Mouse (Mus musculus): ENCODE results near the gene Ypel3. TPM values are rescaled to one million over a fixed set of nuclear protein-coding genes. Genes with fewer than 3 reads are reported as not detected.

Gene Ypel3
- polyA plus RNA-seq, 1 experiment from 2014 or later: 89.7 TPM

GRCm38 (mm10) chr7:126754866-126755265 lies 21.9 kb upstream of the Ypel3 start:
- H3K9me3 ChIP-seq: no peaks in the 10 kb centered on the region
- H3K27ac ChIP-seq: peak overlapping the region; percentile 79
- peaks cover 18% of the 10 kb centered on the region for H3K4me1 ChIP-seq (replicated peaks)
- H3K36me3 ChIP-seq: no peaks in the 10 kb centered on the region
- WGBS: 1% methylated on average over 9 of the region's 9 CpGs
- H3K27me3 ChIP-seq (ENCODE audit: insufficient read depth, poor library complexity, severe bottlenecking): no peaks in the 10 kb centered on the region
- peak; percentile 83 for DNase-seq (ENCODE audit: low spot score)
- H3K4me3 ChIP-seq: peak overlapping the region; percentile 30

DNA sequence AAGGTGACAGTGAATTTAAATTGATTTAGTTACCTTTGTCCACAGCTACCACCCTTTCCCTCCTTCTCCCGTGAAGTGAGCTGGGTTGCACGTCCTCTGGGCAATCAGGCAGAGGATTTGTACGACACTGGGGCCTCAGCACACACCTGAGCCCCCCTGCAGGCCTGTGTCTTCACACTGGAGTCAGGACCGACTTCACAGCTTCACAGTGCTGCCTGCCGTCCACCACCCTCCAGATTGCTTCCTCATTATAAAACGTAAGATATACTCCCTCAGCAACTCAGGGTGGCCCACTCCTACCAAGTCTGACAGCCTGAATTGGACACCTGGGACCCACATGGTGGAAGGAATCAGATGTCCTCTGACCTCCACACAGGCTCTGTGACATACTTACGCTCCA lies 18.2 kb upstream of the Ypel3 start:
- Histone ChIP-seq H3K36me3 (peaks cover 24% of the 10 kb centered on the region), H3K9me3 (no peaks in the 10 kb centered on the region), H3K27ac (peak overlapping the region; percentile 95; the same call in 1 of the 2 replicates), H3K4me3 (0 out of 2 replicates have a peak overlapping the region, but pooled peaks have one; percentile 67), H3K4me1 (replicated peaks) (peaks cover 51% of the 10 kb centered on the region), H3K27me3 (ENCODE audit: insufficient read depth, poor library complexity, severe bottlenecking) (no peaks in the 10 kb centered on the region)
- DNase-seq (ENCODE audit: low spot score): no peak
- WGBS: 64% methylated on average over 7 of the region's 7 CpGs

DNA sequence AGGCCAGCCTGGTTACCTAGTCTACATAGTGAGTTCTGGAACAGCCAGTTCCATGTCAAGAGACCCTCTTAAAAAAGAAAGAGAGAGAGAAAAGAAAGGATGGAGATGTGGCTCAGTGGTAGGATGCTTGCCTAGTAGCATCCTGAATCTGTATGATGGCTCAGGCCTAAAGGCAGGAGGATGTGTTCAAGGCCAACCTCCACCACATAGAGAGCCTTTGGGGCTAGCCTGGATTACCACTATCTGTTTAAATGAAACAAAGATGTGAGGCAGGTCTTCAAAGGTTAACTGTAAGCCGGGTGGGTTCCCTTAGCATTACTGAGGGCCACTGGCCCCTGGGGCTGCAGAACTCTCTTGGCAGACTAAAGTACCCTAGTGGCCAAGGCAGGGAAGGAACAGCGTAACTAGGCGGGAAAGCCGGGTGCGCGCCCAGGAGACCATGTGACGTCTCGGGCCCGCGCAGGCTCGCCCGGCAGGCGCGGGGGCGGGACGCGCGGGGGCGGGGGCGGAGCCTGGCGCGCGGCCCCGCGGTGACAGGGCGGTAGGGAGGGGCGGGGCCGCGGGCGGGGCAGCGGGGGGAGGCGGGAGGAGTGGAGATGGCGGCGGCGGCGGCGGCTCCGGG lies 17.6 kb upstream of the Ypel3 start, which contains the start of gene Mapk3:
TSS of gene Mapk3 (plus strand) at position 552 of the 622 bp plus-strand sequence.
- 3% methylated on average over 19 of the region's 38 CpGs for WGBS
- peak; percentile 91 for DNase-seq (ENCODE audit: low spot score)
- Histone ChIP-seq H3K9me3 (no peaks in the 10 kb centered on the region), H3K27me3 (ENCODE audit: insufficient read depth, poor library complexity, severe bottlenecking) (no peaks in the 10 kb centered on the region), H3K27ac (peak within 1 kb of the TSS; percentile 95), H3K4me3 (peak within 1 kb of the TSS; percentile 67), H3K36me3 (peaks cover 30% of the 10 kb centered on the region), H3K4me1 (replicated peaks) (peaks cover 51% of the 10 kb centered on the region)

GRCm38 (mm10) chr7:126759672-126760390 lies 16.9 kb upstream of the Ypel3 start:
- H3K27ac ChIP-seq: peak overlapping the region; percentile 95
- H3K27me3 ChIP-seq (ENCODE audit: insufficient read depth, poor library complexity, severe bottlenecking): no peaks in the 10 kb centered on the region
- H3K4me1 ChIP-seq (replicated peaks): peaks cover 47% of the 10 kb centered on the region
- DNase-seq (ENCODE audit: low spot score): no peak
- under 1% methylated on average over 23 of the region's 24 CpGs for WGBS
- H3K9me3 ChIP-seq: no peaks in the 10 kb centered on the region
- peaks cover 37% of the 10 kb centered on the region for H3K36me3 ChIP-seq
- H3K4me3 ChIP-seq: peak overlapping the region; percentile 67

- 18% methylated on average over 3 of the region's 3 CpGs for WGBS
- H3K4me1 ChIP-seq (replicated peaks): peaks cover 41% of the 10 kb centered on the region
- H3K4me3 ChIP-seq: peak overlapping the region; percentile 67
- H3K27ac ChIP-seq: peak overlapping the region; percentile 95
- peaks cover 43% of the 10 kb centered on the region for H3K36me3 ChIP-seq
- H3K27me3 ChIP-seq (ENCODE audit: insufficient read depth, poor library complexity, severe bottlenecking): no peaks in the 10 kb centered on the region
- no peaks in the 10 kb centered on the region for H3K9me3 ChIP-seq
- DNase-seq (ENCODE audit: low spot score): peak; percentile 42
Observed at GRCm38 (mm10) chr7:126760391-126760802, 16.4 kb upstream of the Ypel3 start.

DNA sequence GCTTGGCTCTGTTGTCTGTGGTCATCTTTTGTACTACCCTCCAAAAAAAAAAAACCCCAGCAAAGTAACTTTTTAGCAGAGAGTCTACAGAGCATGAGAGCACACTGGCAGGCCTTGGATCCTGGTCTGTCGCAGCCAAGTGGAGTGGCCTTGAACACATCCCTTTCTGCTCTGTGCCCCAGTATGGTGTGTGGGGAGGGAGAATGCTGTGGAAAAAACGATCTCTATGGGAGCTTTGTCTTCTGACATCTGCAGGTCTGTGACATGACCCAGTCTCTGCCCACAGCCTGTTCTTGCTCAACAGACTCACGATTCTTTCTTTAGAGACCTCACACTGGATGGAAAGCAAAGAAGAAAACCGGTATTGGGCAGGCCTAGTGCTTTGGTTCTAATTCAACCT lies 15.8 kb upstream of the Ypel3 start:
- Histone ChIP-seq H3K27ac (peak overlapping the region; percentile 95), H3K36me3 (peaks cover 48% of the 10 kb centered on the region)

DNA sequence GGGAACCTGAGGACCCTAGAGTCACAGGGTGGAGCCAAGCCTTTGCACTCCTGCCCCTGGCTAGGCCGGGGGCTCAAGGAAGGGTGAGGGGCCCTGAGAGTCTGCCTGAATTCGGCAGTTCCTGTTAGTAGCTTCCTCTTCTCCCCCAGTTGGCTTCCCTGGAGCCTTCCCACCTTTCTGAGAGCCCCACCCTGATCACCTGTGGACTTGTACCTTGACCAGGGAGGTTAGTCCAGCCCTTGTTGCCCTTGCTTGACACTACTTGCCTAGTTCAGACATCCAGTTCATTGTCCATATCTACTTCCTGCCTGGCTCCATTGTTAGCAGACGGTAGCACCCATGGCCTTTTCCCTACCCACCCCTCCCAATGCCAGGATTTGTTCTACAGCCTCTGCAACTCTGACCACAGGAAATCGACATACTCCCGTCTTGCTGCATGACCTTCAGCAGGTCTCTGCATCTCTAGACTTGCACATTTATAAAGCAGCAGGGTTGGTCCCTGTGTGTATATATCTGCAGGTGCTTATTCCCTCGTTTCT lies 15.2 kb upstream of the Ypel3 start:
- WGBS: 81% methylated on average over 6 of the region's 6 CpGs
- no peak overlapping the region for H3K4me3 ChIP-seq
- H3K27ac ChIP-seq: peak overlapping the region; percentile 95; the same call in 1 of the 2 replicates

More for the DNA sequence above, 15.8 kb upstream of the Ypel3 start:
- Histone ChIP-seq H3K4me3 (peak overlapping the region; percentile 67; the same call in 1 of the 2 replicates), H3K9me3 (no peaks in the 10 kb centered on the region), H3K27me3 (ENCODE audit: insufficient read depth, poor library complexity, severe bottlenecking) (no peaks in the 10 kb centered on the region), H3K4me1 (replicated peaks) (peaks cover 41% of the 10 kb centered on the region)
- no peak for DNase-seq (ENCODE audit: low spot score)
- WGBS: 75% methylated on average over 4 of the region's 4 CpGs

GRCm38 (mm10) chr7:126762471-126763008 lies 14.2 kb upstream of the Ypel3 start:
- 76% methylated on average over 17 of the region's 17 CpGs for WGBS
- Histone ChIP-seq H3K4me1 (replicated peaks) (peaks cover 41% of the 10 kb centered on the region), H3K36me3 (peaks cover 64% of the 10 kb centered on the region), H3K27ac (peak overlapping the region; percentile 51), H3K27me3 (ENCODE audit: insufficient read depth, poor library complexity, severe bottlenecking) (no peaks in the 10 kb centered on the region), H3K4me3 (0 out of 2 replicates have a peak overlapping the region, but pooled peaks have one; percentile 3), H3K9me3 (no peaks in the 10 kb centered on the region)
- DNase-seq (ENCODE audit: low spot score): no peak

More for the DNA sequence above, 15.2 kb upstream of the Ypel3 start:
- Histone ChIP-seq H3K27me3 (ENCODE audit: insufficient read depth, poor library complexity, severe bottlenecking) (no peaks in the 10 kb centered on the region), H3K36me3 (peaks cover 55% of the 10 kb centered on the region), H3K4me1 (replicated peaks) (peaks cover 41% of the 10 kb centered on the region), H3K9me3 (no peaks in the 10 kb centered on the region)
- no peak for DNase-seq (ENCODE audit: low spot score)

DNA sequence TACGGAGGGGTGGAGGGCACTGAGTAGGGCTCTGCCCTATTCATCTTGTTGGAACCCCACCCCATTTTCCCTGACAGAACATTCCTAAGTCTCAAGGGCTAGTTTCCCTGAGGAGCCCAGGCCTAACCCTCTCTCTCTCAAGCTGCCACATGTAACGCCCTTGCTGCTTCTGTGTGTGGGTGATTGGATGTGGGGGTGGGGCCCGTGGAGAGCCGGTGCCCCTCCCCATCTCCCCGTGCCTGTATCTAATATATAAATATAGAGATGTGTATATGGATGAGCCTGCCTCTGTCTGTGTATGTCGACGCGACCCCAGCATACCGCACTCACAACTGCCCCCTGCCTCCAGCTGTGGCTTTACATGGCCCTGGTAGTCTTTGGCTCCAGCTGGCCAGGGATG lies 11.2 kb upstream of the Ypel3 start:
- Histone ChIP-seq H3K4me1 (replicated peaks) (peaks cover 26% of the 10 kb centered on the region), H3K4me3 (no peak overlapping the region), H3K27ac (no peak overlapping the region), H3K27me3 (ENCODE audit: insufficient read depth, poor library complexity, severe bottlenecking) (no peaks in the 10 kb centered on the region), H3K9me3 (no peaks in the 10 kb centered on the region), H3K36me3 (peaks cover 94% of the 10 kb centered on the region)
- 94% methylated on average over 9 of the region's 9 CpGs for whole genome bisulfite sequencing
- no peak for DNase-seq (ENCODE audit: low spot score)

DNA sequence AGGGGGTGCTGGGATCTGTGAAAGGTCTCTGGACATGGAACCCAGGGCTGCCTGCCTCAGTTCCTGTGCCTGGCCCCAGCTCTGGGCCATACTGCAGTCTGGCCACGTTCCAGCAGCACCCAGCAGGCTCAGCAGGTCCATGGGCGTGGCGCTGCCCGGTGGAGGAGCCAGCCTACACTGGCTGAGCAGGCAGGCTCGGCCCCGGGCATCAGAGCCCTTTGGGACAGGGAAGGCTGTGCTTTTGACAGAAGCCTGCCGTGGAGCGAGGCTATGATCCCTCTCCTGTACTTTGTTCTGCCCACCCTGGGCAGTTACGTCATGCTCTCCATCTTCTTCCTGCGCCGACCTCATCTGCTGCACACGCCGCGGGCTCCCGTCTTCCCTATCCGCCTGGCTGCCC lies 10.6 kb upstream of the Ypel3 start, which contains the start of gene Gdpd3:
TSS of gene Gdpd3 (plus strand) at position 134 of the 400 bp plus-strand sequence.
- Histone ChIP-seq H3K4me1 (replicated peaks) (peaks cover 20% of the 10 kb centered on the region), H3K36me3 (peaks cover 98% of the 10 kb centered on the region), H3K4me3 (no peak within 1 kb of the TSS), H3K27ac (no peak within 1 kb of the TSS), H3K27me3 (ENCODE audit: insufficient read depth, poor library complexity, severe bottlenecking) (no peaks in the 10 kb centered on the region), H3K9me3 (no peaks in the 10 kb centered on the region)
- 94% methylated on average over 16 of the region's 16 CpGs for WGBS
- no peak for DNase-seq (ENCODE audit: low spot score)

- Histone ChIP-seq H3K4me3 (no peak overlapping the region), H3K27ac (no peak overlapping the region), H3K4me1 (replicated peaks) (peaks cover 12% of the 10 kb centered on the region), H3K9me3 (no peaks in the 10 kb centered on the region), H3K36me3 (peaks cover 91% of the 10 kb centered on the region), H3K27me3 (ENCODE audit: insufficient read depth, poor library complexity, severe bottlenecking) (no peaks in the 10 kb centered on the region)
- DNase-seq (ENCODE audit: low spot score): no peak
- WGBS: 92% methylated on average over 8 of the region's 8 CpGs
Observed at GRCm38 (mm10) chr7:126767001-126767400, 9.8 kb upstream of the Ypel3 start.

DNA sequence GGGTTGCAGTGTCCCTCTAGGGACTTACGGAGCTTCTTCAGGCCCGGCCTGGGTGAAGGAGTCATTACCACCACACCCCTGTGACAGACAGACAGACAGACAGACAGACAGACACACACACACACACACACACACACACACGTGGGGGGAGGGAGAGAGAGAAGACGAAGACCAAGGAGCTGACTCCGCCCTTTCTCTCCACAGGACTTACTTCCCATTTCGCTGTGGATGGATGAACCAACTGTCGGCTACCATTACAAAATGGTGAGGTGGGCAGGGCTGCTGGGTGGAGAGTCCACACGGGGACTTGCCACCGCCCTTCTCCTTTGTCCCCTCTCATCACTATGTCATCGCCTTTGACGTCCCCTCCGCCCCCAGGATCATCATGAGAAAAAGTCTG lies 6.0 kb upstream of the Ypel3 start:
- 84% methylated on average over 12 of the region's 12 CpGs for WGBS
- no peak overlapping the region for H3K4me3 ChIP-seq
- no peak for DNase-seq (ENCODE audit: low spot score)
- H3K27me3 ChIP-seq (ENCODE audit: insufficient read depth, poor library complexity, severe bottlenecking): no peaks in the 10 kb centered on the region
- H3K9me3 ChIP-seq: no peaks in the 10 kb centered on the region
- H3K27ac ChIP-seq: no peak overlapping the region
- H3K36me3 ChIP-seq: peaks cover 66% of the 10 kb centered on the region
- H3K4me1 ChIP-seq (replicated peaks): peaks cover 3% of the 10 kb centered on the region
